Mouse (Mus musculus) heart, postnatal 0 days (tissue): Measurements from ENCODE around the gene Tekt2.

Experiments
- CTCF ChIP-seq: IDR thresholded peaks from 2 replicates; pipeline ENCODE4 v1.5.1; 2016; ENCODE audit warnings: antibody characterized with exemption, control low read depth, low read depth
- EP300 ChIP-seq: IDR thresholded peaks from 2 replicates; pipeline ENCODE4 v1.6.1; 2016; ENCODE audit warnings: antibody characterized with exemption, low read depth

DNA sequence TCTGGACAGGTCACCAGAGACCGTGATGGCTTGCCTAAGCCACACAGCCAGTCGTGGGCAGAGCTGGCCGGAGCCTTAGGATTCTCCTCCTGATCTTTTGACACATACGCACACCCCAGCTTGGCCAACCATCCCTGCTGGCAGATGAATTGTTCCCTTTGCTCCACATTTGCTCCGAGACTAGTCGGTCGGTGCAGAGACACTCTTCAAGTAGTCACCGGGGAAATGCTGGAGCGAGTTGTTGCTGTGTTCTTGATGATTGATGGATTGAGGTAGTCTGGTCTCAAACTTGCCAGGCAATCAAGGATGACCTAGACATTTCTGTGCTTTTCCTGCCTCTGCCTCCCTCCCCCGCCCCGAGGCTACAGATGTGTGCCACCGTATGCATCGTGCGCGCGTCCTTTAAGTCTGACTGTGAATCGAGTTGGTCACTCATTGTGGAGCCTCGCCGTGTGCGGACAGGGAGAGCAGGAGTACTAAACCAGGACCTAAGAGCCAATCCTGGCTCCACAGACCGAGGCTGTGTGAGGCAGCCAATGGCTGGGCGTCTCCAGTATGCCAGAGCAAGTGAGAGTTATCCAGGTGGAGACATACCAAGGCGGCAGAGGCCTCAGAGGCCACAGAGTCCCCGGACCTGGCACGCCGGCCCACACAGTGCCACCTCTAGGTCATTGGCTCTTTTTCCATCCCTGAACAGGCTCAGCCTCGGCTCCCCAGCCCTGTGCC, 23.7 kb downstream of the Tekt2 start:
- no peak for TF ChIP-seq CTCF
- TF ChIP-seq EP300 = no peak
